Mouse (Mus musculus) lung, embryonic 16.5 days (tissue): Measurements from ENCODE around the gene Defb28. TPM values are rescaled to one million over a fixed set of nuclear protein-coding genes. Genes with fewer than 3 reads are reported as not detected.

ENCODE experiments used
- ATAC-seq: fragments of 200-750 bp; cut with Nextera tagmentation; 2 replicates; pipeline ENCODE4 v1.8.0; 2017; ENCODE audit warnings: low read depth, mild to moderate bottlenecking, moderate library complexity
- H3K27ac ChIP-seq: fragments of 300-500 bp; sonication (generic); 2 replicates; pipeline ENCODE4 v1.5.1; 2014; ENCODE audit warnings: mild to moderate bottlenecking, control low read depth, low read length
- H3K27me3 ChIP-seq: fragments of 300-500 bp; sonication (generic); 2 replicates; pipeline ENCODE4 v1.6.1; 2014; ENCODE audit warnings: low read depth, low read length, mixed read lengths; ENCODE audit not compliant: control insufficient read depth, insufficient read depth
- H3K36me3 ChIP-seq: fragments of 300-500 bp; sonication (generic); 2 replicates; pipeline ENCODE4 v1.6.1; 2014; ENCODE audit warnings: low read length; ENCODE audit not compliant: control insufficient read depth, insufficient read depth
- H3K4me1 ChIP-seq: fragments of 300-500 bp; sonication (generic); replicated peaks from 2 replicates; pipeline ENCODE4 v1.6.1; 2014; ENCODE audit warnings: low read length, mixed read lengths; ENCODE audit not compliant: control insufficient read depth, insufficient read depth
- H3K4me2 ChIP-seq: fragments of 300-500 bp; sonication (generic); 2 replicates; pipeline ENCODE4 v1.6.1; 2014; ENCODE audit warnings: low read depth, low read length, control low read depth
- H3K4me3 ChIP-seq: fragments of 300-500 bp; sonication (generic); 2 replicates; pipeline ENCODE4 v1.5.1; 2014; ENCODE audit warnings: mild to moderate bottlenecking, low read length, control low read depth
- H3K9ac ChIP-seq: fragments of 300-500 bp; sonication (generic); 2 replicates; pipeline ENCODE4 v1.6.1; 2014; ENCODE audit warnings: low read length, control low read depth
- H3K9me3 ChIP-seq: fragments of 300-500 bp; sonication (generic); 2 replicates; pipeline ENCODE4 v1.6.1; 2016; ENCODE audit warnings: low read length; ENCODE audit not compliant: control insufficient read depth
- WGBS: fragments of 180-500 bp; shearing (Covaris S2); extraction: QIAGEN DNeasy Blood & Tissue Kit; methylation state at CpG from one replicate; pipeline ENCODE4 v1.1.7; 2014; 5-methylcytosine and 5-hydroxymethylcytosine counted together
- polyA plus RNA-seq: library from polyadenylated mRNA; unstranded; fragments of >200 nt; fragmentation: Nextera tagmentation; extraction: Ambion mirVana; gene quantifications from 2 replicates; pipeline ENCODE4 v1.2.1, GENCODE M21; 2015

The Defb28 gene
- polyA plus RNA-seq, 1 experiment from 2014 or later = not detected

- H3K4me3 ChIP-seq = no peak overlapping the region
- H3K4me1 ChIP-seq = no peaks in the 10 kb centered on the region
- H3K36me3 ChIP-seq = no peaks in the 10 kb centered on the region
- H3K27ac ChIP-seq = no peak overlapping the region
- no peaks in the 10 kb centered on the region for H3K27me3 ChIP-seq
- no peaks in the 10 kb centered on the region for H3K9me3 ChIP-seq
- 55% methylated on average over 7 of the region's 7 CpGs for WGBS
- H3K4me2 ChIP-seq = no peak overlapping the region
- no peak for ATAC-seq
- H3K9ac ChIP-seq = no peak overlapping the region
Measured at GRCm38 (mm10) chr2:152500204-152500862, 17.7 kb upstream of the Defb28 start.

DNA sequence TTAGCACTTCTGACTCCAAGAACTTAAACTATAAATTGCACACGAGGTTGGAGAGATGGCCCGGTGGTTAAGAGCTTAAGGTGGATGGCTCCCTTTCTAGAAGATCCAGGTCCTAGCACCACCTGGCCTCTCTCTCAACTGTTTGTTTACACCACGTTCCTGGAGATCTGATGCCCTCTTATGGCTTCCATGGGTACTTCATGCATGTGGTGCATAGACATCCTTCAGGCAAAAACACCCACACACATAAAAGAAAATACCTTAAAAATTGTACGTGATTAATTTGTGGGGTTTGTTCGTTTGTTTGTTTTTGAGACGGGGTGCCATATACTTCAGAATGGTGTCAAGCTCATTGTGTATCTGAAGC lies 17.2 kb upstream of the Defb28 start:
- 71% methylated on average over 6 of the region's 6 CpGs for WGBS
- Histone ChIP-seq H3K36me3 (no peaks in the 10 kb centered on the region), H3K4me2 (no peak overlapping the region), H3K27ac (no peak overlapping the region), H3K4me1 (no peaks in the 10 kb centered on the region), H3K9ac (no peak overlapping the region), H3K27me3 (no peaks in the 10 kb centered on the region), H3K4me3 (no peak overlapping the region), H3K9me3 (no peaks in the 10 kb centered on the region)
- no peak for ATAC-seq

DNA sequence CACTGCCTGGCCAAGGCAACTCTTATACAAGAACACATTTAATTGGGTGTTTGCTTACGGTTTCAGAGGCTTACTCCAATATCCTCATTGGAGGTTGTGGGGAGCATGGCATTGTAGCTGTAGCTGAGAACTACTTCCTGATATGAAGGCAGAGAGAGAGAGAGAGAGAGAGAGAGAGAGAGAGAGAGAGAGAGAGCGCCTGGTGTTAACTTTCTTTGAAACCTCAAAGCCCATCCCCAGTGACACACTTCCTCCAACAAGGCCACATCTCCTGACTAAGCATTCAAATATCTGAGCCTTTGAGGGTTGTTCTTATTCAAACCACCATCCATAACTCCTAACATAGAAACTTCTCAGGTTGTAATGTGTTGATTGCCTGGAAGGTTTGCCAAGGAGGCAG lies 14.1 kb upstream of the Defb28 start:
- H3K36me3 ChIP-seq = no peaks in the 10 kb centered on the region
- H3K4me1 ChIP-seq = no peaks in the 10 kb centered on the region
- no peak overlapping the region for H3K27ac ChIP-seq
- WGBS = 67% methylated on average over 2 of the region's 2 CpGs
- ATAC-seq = no peak
- no peak overlapping the region for H3K4me2 ChIP-seq
- no peaks in the 10 kb centered on the region for H3K27me3 ChIP-seq
- no peak overlapping the region for H3K4me3 ChIP-seq
- H3K9ac ChIP-seq = no peak overlapping the region
- no peaks in the 10 kb centered on the region for H3K9me3 ChIP-seq

DNA sequence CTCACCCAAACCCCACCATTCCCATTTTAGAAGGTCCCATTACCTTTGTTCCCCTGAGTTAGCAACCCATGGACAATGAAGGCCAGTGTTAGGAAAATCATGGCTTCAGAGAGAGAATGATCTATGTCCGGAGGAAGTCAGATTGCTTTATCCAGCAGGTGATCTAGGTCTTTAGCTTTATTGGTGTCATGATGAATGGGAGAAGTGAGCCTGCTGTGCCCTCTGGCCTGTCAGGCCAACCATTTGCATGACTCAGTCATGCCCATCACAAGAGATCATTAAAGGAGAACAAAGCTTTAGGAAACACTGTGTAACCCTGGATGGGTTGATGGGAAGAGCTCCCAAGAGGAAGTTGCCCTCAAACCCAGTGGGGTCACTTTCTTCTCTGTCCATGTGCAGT lies 6.5 kb upstream of the Defb28 start, which contains the start of gene Defb26:
Defb26 (minus strand) TSS at position 101 of the 400 bp plus-strand sequence.
- no peak for ATAC-seq
- 81% methylated on average over 1 of the region's 1 CpGs for WGBS
- no peaks in the 10 kb centered on the region for H3K36me3 ChIP-seq
- no peaks in the 10 kb centered on the region for H3K4me1 ChIP-seq
- H3K4me3 ChIP-seq = no peak within 1 kb of the TSS
- H3K4me2 ChIP-seq = no peak within 1 kb of the TSS
- no peaks in the 10 kb centered on the region for H3K9me3 ChIP-seq
- H3K9ac ChIP-seq = no peak within 1 kb of the TSS
- no peaks in the 10 kb centered on the region for H3K27me3 ChIP-seq
- no peak within 1 kb of the TSS for H3K27ac ChIP-seq

GRCm38 (mm10) chr2:152516084-152516483 lies 2.0 kb upstream of the Defb28 start:
- Histone ChIP-seq H3K4me3 (no peak overlapping the region), H3K27ac (no peak overlapping the region), H3K9ac (no peak overlapping the region), H3K36me3 (no peaks in the 10 kb centered on the region), H3K27me3 (no peaks in the 10 kb centered on the region), H3K4me2 (no peak overlapping the region), H3K4me1 (no peaks in the 10 kb centered on the region), H3K9me3 (no peaks in the 10 kb centered on the region)
- 42% methylated on average over 4 of the region's 4 CpGs for WGBS
- no peak for ATAC-seq

DNA sequence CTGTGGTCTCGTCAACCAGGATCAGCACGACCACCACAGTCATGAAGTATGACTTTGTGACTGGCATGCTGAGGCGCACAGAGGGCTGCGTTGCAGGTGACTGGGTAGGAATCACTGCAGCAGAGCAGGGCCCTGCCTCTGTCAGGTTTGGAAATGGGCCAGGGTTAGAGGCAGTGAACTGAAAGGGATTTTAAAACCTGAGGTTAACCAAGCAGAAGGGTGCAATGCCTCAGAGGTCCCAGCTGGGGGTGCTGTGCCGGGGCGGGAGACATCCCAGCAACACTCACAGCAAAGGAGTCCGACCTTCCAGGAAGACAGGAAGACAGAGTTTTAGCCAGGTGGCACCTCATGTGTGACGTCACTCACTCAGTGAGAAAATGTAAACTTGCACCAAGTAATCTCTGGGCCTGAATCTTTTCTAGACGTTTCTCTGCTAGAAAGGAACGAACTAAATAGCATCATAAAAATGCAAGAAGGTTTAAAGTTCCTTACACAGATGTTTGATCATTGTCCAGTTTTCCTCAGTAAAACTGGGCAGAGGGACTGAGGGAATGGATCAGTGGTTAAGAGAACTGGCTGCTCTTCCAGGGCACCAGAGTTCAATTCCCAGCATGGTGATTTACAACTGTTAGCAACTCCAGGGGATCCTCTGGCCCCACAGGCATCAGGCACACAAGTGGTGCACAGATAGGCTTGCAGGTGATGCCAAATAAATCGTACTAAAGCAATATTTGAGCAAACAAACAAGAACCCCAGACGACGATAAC lies 22.1 kb downstream of the Defb28 start, which contains the start of gene Defb29:
Defb29 (minus strand) TSS at position 155 of the 767 bp plus-strand sequence.
- peaks cover 4% of the 10 kb centered on the region; the same call in 1 of the 2 replicates for H3K9me3 ChIP-seq
- H3K4me2 ChIP-seq = no peak within 1 kb of the TSS
- ATAC-seq = no peak
- no peak within 1 kb of the TSS for H3K4me3 ChIP-seq
- H3K9ac ChIP-seq = no peak within 1 kb of the TSS
- 43% methylated on average over 13 of the region's 13 CpGs for WGBS
- H3K4me1 ChIP-seq = no peaks in the 10 kb centered on the region
- no peak within 1 kb of the TSS for H3K27ac ChIP-seq
- H3K27me3 ChIP-seq = no peaks in the 10 kb centered on the region
- H3K36me3 ChIP-seq = no peaks in the 10 kb centered on the region

GRCm38 (mm10) chr2:152541979-152542378 lies 23.9 kb downstream of the Defb28 start:
- H3K9me3 ChIP-seq = peaks cover 4% of the 10 kb centered on the region; the same call in 1 of the 2 replicates
- no peak overlapping the region for H3K9ac ChIP-seq
- no peak overlapping the region for H3K27ac ChIP-seq
- H3K4me3 ChIP-seq = no peak overlapping the region
- H3K4me1 ChIP-seq = no peaks in the 10 kb centered on the region
- WGBS = 76% methylated on average over 9 of the region's 9 CpGs
- H3K4me2 ChIP-seq = no peak overlapping the region
- ATAC-seq = no peak
- no peaks in the 10 kb centered on the region for H3K36me3 ChIP-seq
- no peaks in the 10 kb centered on the region for H3K27me3 ChIP-seq

DNA sequence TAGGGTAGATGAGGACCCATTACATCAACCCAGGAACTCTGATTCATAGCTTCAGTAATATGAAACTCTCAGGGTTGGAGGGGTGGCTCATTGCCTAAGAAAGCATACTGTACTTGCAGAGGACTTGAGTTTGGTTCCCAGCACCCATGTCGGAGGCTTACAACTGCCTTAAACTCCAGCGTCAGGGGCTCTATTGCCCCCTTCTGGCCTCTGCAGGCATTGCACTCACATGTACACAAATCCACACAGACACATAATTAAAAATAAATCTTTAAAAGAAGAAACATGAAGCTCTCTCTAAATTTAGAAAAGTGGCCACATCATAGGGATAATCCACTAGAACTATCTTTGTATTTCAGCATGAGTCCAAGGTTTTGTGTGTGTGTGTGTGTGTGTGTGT lies 24.8 kb downstream of the Defb28 start:
- H3K9ac ChIP-seq = no peak overlapping the region
- peaks cover 4% of the 10 kb centered on the region; the same call in 1 of the 2 replicates for H3K9me3 ChIP-seq
- ATAC-seq = no peak
- no peak overlapping the region for H3K4me2 ChIP-seq
- H3K36me3 ChIP-seq = no peaks in the 10 kb centered on the region
- H3K27me3 ChIP-seq = no peaks in the 10 kb centered on the region
- H3K4me3 ChIP-seq = no peak overlapping the region
- H3K27ac ChIP-seq = no peak overlapping the region
- no peaks in the 10 kb centered on the region for H3K4me1 ChIP-seq
- 68% methylated on average over 2 of the region's 2 CpGs for WGBS

GRCm38 (mm10) chr2:152543478-152543877 lies 25.4 kb downstream of the Defb28 start:
- Histone ChIP-seq H3K4me1 (no peaks in the 10 kb centered on the region), H3K36me3 (no peaks in the 10 kb centered on the region), H3K9ac (no peak overlapping the region), H3K4me3 (no peak overlapping the region), H3K4me2 (no peak overlapping the region), H3K9me3 (peaks cover 4% of the 10 kb centered on the region; the same call in 1 of the 2 replicates), H3K27me3 (no peaks in the 10 kb centered on the region), H3K27ac (no peak overlapping the region)
- ATAC-seq = no peak
- WGBS = 59% methylated on average over 4 of the region's 4 CpGs
